Mouse (Mus musculus): ENCODE data around the gene Eif4g1. TPM values are rescaled to one million over a fixed set of nuclear protein-coding genes. Genes with fewer than 3 reads are reported as not detected.

Eif4g1 gene
- polyA plus RNA-seq, 1 experiment from 2014 or later: 171 TPM

- Histone ChIP-seq H3K27ac (ENCODE audit: low read depth) (peak overlapping the region; percentile 67; the same call in 1 of the 2 replicates), H3K9ac (ENCODE audit: low read length) (peak overlapping the region; percentile 75), H3K4me3 (ENCODE audit: low read depth, low read length) (peak overlapping the region; percentile 65), H3K4me1 (replicated peaks; ENCODE audit: control insufficient read depth, insufficient read depth, low read length) (peaks cover 17% of the 10 kb centered on the region), H3K27me3 (replicated peaks; ENCODE audit: control insufficient read depth, insufficient read depth, low read length) (peaks cover 22% of the 10 kb centered on the region), H3K4me2 (ENCODE audit: low read length) (peak overlapping the region; percentile 94), H3K9me3 (ENCODE audit: control insufficient read depth, low read length) (no peaks in the 10 kb centered on the region), H3K36me3 (ENCODE audit: control insufficient read depth, insufficient read depth, low read length) (no peaks in the 10 kb centered on the region)
- WGBS: 2% methylated on average over 28 of the region's 30 CpGs
- ATAC-seq (replicated peaks; ENCODE audit: low FRiP score, low TSS enrichment, low read depth) (peak; percentile 28; the same call in 1 of the 2 replicates), DNase-seq (ENCODE audit: low spot score) (peak; percentile 71)
Measured at GRCm38 (mm10) chr16:20732251-20732924, 64.3 kb downstream of the Eif4g1 start.

DNA sequence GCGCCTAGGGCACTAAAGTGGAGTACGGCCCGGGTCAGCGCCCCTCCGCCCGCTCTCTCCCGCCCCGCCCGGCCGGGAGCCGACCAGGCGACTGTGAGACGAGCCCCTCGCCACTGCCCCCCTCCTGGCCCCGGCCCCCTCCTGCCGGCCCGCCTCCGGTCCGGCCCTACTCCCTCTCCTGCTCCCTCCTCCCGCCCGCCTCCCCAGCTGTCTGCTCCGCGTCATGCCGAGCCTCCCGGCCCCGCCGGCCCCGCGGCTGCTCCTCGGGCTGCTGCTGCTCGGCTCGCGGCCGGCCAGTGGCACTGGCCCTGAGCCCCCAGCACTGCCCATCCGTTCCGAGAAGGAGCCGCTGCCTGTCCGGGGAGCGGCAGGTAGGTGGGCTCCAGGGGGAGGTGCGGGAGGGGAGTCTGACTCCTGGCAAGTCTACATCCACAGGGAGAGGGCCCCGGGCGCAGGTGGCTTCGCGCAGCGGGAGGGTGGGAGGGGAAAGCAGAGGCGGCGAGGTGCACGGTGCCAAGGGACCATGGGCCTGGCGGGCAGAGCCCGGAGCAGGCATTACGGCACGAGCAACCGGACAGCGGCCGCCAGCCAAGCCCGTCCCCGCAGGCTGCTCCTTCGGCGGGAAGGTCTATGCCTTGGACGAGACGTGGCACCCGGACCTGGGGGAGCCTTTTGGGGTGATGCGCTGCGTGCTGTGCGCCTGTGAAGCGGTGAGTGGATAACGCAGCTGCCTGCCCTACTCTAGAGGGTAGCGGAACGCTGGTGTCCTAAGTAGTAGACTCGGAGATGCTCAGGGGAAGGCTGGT, 65.0 kb downstream of the Eif4g1 start, which contains the start of gene Chrd:
Chrd (plus strand) TSS at position 203 of the 806 bp plus-strand sequence.
- 1% methylated on average over 51 of the region's 70 CpGs for WGBS

GRCm38 (mm10) chr16:20733731-20734730, 65.9 kb downstream of the Eif4g1 start, which contains the start of gene Thpo:
TSS of gene Thpo (minus strand) at chr16:20734511.
- H3K27me3 ChIP-seq (replicated peaks; ENCODE audit: control insufficient read depth, insufficient read depth, low read length): peaks cover 22% of the 10 kb centered on the region
- 4% methylated on average over 45 of the region's 45 CpGs for WGBS
- peak within 1 kb of the TSS; percentile 75 for H3K9ac ChIP-seq (ENCODE audit: low read length)

More for the DNA sequence above, 65.0 kb downstream of the Eif4g1 start, which contains the start of gene Chrd:
- Histone ChIP-seq H3K4me3 (ENCODE audit: low read depth, low read length) (peak within 1 kb of the TSS; percentile 65), H3K36me3 (ENCODE audit: control insufficient read depth, insufficient read depth, low read length) (no peaks in the 10 kb centered on the region), H3K4me2 (ENCODE audit: low read length) (peak within 1 kb of the TSS; percentile 94), H3K9me3 (ENCODE audit: control insufficient read depth, low read length) (no peaks in the 10 kb centered on the region), H3K9ac (ENCODE audit: low read length) (peak within 1 kb of the TSS; percentile 75), H3K27ac (ENCODE audit: low read depth) (peak within 1 kb of the TSS; percentile 67; the same call in 1 of the 2 replicates), H3K4me1 (replicated peaks; ENCODE audit: control insufficient read depth, insufficient read depth, low read length) (peaks cover 17% of the 10 kb centered on the region), H3K27me3 (replicated peaks; ENCODE audit: control insufficient read depth, insufficient read depth, low read length) (peaks cover 22% of the 10 kb centered on the region)
- DNase-seq (ENCODE audit: low spot score) (peak; percentile 88), ATAC-seq (replicated peaks; ENCODE audit: low FRiP score, low TSS enrichment, low read depth) (peak; percentile 84)

GRCm38 (mm10) chr16:20735651-20736050, 67.5 kb downstream of the Eif4g1 start:
- no peaks in the 10 kb centered on the region for H3K36me3 ChIP-seq (ENCODE audit: control insufficient read depth, insufficient read depth, low read length)
- H3K4me3 ChIP-seq (ENCODE audit: low read depth, low read length): no peak overlapping the region
- H3K9ac ChIP-seq (ENCODE audit: low read length): no peak overlapping the region
- no peaks in the 10 kb centered on the region for H3K9me3 ChIP-seq (ENCODE audit: control insufficient read depth, low read length)
- H3K27me3 ChIP-seq (replicated peaks; ENCODE audit: control insufficient read depth, insufficient read depth, low read length): peaks cover 22% of the 10 kb centered on the region
- no peak overlapping the region for H3K27ac ChIP-seq (ENCODE audit: low read depth)
- WGBS: 78% methylated on average over 5 of the region's 5 CpGs
- DNase-seq (ENCODE audit: low spot score): no peak
- no peak for ATAC-seq (replicated peaks; ENCODE audit: low FRiP score, low TSS enrichment, low read depth)
- H3K4me2 ChIP-seq (ENCODE audit: low read length): no peak overlapping the region
- peaks cover 14% of the 10 kb centered on the region for H3K4me1 ChIP-seq (replicated peaks; ENCODE audit: control insufficient read depth, insufficient read depth, low read length)

More at GRCm38 (mm10) chr16:20733731-20734730, 65.9 kb downstream of the Eif4g1 start, which contains the start of gene Thpo:
- DNase-seq (ENCODE audit: low spot score) (peak; percentile 66), ATAC-seq (replicated peaks; ENCODE audit: low FRiP score, low TSS enrichment, low read depth) (no peak)
- Histone ChIP-seq H3K4me1 (replicated peaks; ENCODE audit: control insufficient read depth, insufficient read depth, low read length) (peaks cover 17% of the 10 kb centered on the region), H3K4me2 (ENCODE audit: low read length) (peak within 1 kb of the TSS; percentile 94), H3K4me3 (ENCODE audit: low read depth, low read length) (peak within 1 kb of the TSS; percentile 65), H3K9me3 (ENCODE audit: control insufficient read depth, low read length) (no peaks in the 10 kb centered on the region), H3K27ac (ENCODE audit: low read depth) (peak within 1 kb of the TSS; percentile 67; the same call in 1 of the 2 replicates), H3K36me3 (ENCODE audit: control insufficient read depth, insufficient read depth, low read length) (no peaks in the 10 kb centered on the region)

GRCm38 (mm10) chr16:20736168-20736567, 68.1 kb downstream of the Eif4g1 start:
- peaks cover 14% of the 10 kb centered on the region for H3K4me1 ChIP-seq (replicated peaks; ENCODE audit: control insufficient read depth, insufficient read depth, low read length)
- no peak for ATAC-seq (replicated peaks; ENCODE audit: low FRiP score, low TSS enrichment, low read depth)
- no peak for DNase-seq (ENCODE audit: low spot score)
- H3K27me3 ChIP-seq (replicated peaks; ENCODE audit: control insufficient read depth, insufficient read depth, low read length): peaks cover 22% of the 10 kb centered on the region
- no peak overlapping the region for H3K4me3 ChIP-seq (ENCODE audit: low read depth, low read length)
- H3K36me3 ChIP-seq (ENCODE audit: control insufficient read depth, insufficient read depth, low read length): no peaks in the 10 kb centered on the region
- 90% methylated on average over 7 of the region's 7 CpGs for WGBS
- H3K27ac ChIP-seq (ENCODE audit: low read depth): no peak overlapping the region
- no peaks in the 10 kb centered on the region for H3K9me3 ChIP-seq (ENCODE audit: control insufficient read depth, low read length)
- H3K4me2 ChIP-seq (ENCODE audit: low read length): no peak overlapping the region
- no peak overlapping the region for H3K9ac ChIP-seq (ENCODE audit: low read length)

DNA sequence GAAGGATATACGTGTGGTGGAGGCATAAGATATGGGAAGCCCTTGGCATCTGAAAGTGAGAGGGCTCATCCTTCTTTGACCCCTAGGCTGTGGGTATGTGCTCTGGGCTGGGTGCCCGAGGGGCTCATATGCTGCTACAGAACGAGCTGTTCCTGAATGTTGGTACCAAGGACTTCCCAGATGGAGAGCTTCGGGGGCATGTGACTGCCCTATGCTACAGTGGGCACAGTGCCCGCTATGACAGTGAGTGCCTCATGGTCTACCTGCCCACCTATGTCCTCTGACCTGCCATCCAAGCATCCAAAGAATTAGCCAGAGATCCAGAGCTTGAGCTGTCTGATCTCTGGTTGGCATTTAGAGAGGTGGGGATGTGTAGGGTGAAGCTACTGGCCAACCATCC, 68.7 kb downstream of the Eif4g1 start:
- 88% methylated on average over 5 of the region's 5 CpGs for WGBS
- Histone ChIP-seq H3K9me3 (ENCODE audit: control insufficient read depth, low read length) (no peaks in the 10 kb centered on the region), H3K4me1 (replicated peaks; ENCODE audit: control insufficient read depth, insufficient read depth, low read length) (peaks cover 14% of the 10 kb centered on the region), H3K4me2 (ENCODE audit: low read length) (no peak overlapping the region), H3K27me3 (replicated peaks; ENCODE audit: control insufficient read depth, insufficient read depth, low read length) (peaks cover 22% of the 10 kb centered on the region), H3K27ac (ENCODE audit: low read depth) (no peak overlapping the region), H3K4me3 (ENCODE audit: low read depth, low read length) (no peak overlapping the region), H3K36me3 (ENCODE audit: control insufficient read depth, insufficient read depth, low read length) (no peaks in the 10 kb centered on the region), H3K9ac (ENCODE audit: low read length) (no peak overlapping the region)
- ATAC-seq (replicated peaks; ENCODE audit: low FRiP score, low TSS enrichment, low read depth): no peak
- no peak for DNase-seq (ENCODE audit: low spot score)

DNA sequence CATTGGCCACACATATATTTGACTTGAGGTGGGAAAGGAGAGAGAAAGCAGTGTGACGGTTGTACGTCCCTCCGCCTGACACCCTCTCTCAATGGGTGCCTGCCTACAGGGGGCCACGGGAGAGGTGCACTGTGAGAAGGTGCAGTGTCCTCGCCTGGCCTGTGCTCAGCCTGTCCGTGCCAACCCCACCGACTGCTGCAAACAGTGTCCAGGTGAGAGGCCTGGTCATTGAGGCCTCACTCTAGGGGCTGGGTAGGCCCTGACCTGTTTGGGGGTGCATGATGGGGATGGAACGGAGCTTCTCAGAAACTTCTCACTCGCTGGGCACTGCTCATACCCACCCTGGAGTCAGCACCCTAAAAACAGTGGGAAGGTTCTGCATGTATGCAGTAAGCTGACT, 71.7 kb downstream of the Eif4g1 start:
- no peak overlapping the region for H3K4me2 ChIP-seq (ENCODE audit: low read length)
- WGBS: 92% methylated on average over 9 of the region's 9 CpGs
- ATAC-seq (replicated peaks; ENCODE audit: low FRiP score, low TSS enrichment, low read depth): no peak
- no peak overlapping the region for H3K4me3 ChIP-seq (ENCODE audit: low read depth, low read length)
- peaks cover 11% of the 10 kb centered on the region for H3K27me3 ChIP-seq (replicated peaks; ENCODE audit: control insufficient read depth, insufficient read depth, low read length)
- no peaks in the 10 kb centered on the region for H3K9me3 ChIP-seq (ENCODE audit: control insufficient read depth, low read length)
- no peak overlapping the region for H3K27ac ChIP-seq (ENCODE audit: low read depth)
- no peaks in the 10 kb centered on the region for H3K4me1 ChIP-seq (replicated peaks; ENCODE audit: control insufficient read depth, insufficient read depth, low read length)
- H3K9ac ChIP-seq (ENCODE audit: low read length): no peak overlapping the region
- no peak for DNase-seq (ENCODE audit: low spot score)
- no peaks in the 10 kb centered on the region for H3K36me3 ChIP-seq (ENCODE audit: control insufficient read depth, insufficient read depth, low read length)
